Mouse (Mus musculus): ENCODE results near the gene Pced1b. TPM values are rescaled to one million over a fixed set of nuclear protein-coding genes. Genes with fewer than 3 reads are reported as not detected.
"Not testable (repeated sequence)": the region's sequence is repeated elsewhere in the genome, so short reads cannot be mapped to it uniquely, and the experiment has no call there.

Pced1b gene
- polyA plus RNA-seq, 1 experiment from 2014 or later: 3.6 TPM

DNA sequence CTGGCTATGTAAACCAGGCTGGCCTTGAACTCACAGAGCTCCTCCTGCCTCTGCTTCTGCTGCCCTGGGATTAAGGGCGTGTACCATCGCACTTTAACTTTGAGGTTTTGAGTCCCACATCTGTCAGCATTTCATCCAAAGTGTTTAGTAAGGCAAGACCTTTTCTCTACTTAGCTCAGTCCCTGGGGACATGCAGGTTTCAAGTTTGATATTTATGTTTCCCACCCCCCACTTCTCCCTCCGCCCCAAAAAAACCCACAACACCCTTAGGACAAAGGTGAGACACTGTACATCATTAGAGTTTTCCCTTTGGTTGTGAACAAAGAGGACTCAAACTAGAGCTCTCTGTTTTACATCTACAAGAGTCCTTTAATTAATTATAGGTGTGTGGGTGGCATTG is 135.7 kb downstream of the Pced1b start:
- H3K9ac ChIP-seq: no peak overlapping the region
- H3K4me3 ChIP-seq: no peak overlapping the region
- H3K36me3 ChIP-seq: no peaks in the 10 kb centered on the region
- H3K27ac ChIP-seq: no peak overlapping the region
- H3K27me3 ChIP-seq (replicated peaks): no peaks in the 10 kb centered on the region
- no peaks in the 10 kb centered on the region for H3K9me3 ChIP-seq
- H3K4me1 ChIP-seq: no peaks in the 10 kb centered on the region
- no peak for ATAC-seq (ENCODE audit: low FRiP score, low read depth)
- no peak overlapping the region for H3K4me2 ChIP-seq (replicated peaks)
- 89% methylated on average over 3 of the region's 3 CpGs for WGBS

GRCm38 (mm10) chr15:97383523-97384141 is 136.7 kb downstream of the Pced1b start:
- no peak for ATAC-seq (ENCODE audit: low FRiP score, low read depth)
- 83% methylated on average over 14 of the region's 14 CpGs for WGBS
- no peaks in the 10 kb centered on the region for H3K4me1 ChIP-seq
- no peak overlapping the region for H3K9ac ChIP-seq
- H3K9me3 ChIP-seq: no peaks in the 10 kb centered on the region
- H3K4me2 ChIP-seq (replicated peaks): no peak overlapping the region
- H3K36me3 ChIP-seq: no peaks in the 10 kb centered on the region
- H3K4me3 ChIP-seq: no peak overlapping the region
- H3K27ac ChIP-seq: no peak overlapping the region
- H3K27me3 ChIP-seq (replicated peaks): no peaks in the 10 kb centered on the region

DNA sequence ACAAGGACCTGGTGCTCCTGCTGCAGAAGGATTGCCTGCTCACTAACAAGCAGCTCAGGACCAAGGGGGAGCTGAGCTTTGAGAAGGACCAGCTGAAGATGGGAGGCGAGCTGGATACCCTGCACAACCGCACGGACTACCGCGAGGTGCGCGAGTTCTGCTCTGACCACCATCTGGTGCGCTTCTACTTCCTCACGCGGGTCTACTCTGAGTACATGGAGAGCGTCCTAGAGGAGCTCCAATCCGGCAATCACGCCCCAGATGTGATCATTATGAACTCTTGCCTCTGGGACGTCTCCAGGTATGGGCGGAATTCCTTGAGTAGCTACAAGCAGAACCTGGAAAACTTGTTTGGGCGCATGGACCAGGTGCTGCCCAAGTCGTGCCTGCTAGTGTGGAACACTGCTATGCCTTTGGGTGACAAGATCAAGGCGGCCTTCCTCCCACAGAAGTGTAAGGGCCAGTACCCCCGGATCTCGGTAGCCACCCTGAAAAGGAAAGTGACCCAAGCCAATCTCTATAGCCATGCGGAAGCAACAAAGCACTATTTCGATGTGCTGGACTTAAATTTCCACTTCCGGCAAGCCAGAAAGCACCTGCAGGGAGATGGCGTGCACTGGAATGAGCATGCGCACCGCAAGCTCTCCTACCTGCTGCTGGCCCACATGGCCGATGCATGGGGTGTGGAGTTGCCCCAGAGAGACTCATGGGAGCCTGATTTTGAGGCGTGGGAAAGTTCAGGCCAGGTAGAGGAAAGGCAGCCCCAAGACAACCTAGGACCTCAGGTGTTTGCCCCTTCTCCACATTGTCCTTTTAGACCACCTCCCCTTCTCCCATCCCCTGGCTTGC is 137.5 kb downstream of the Pced1b start:
- Histone ChIP-seq H3K27ac (no peak overlapping the region), H3K4me1 (no peaks in the 10 kb centered on the region), H3K4me2 (replicated peaks) (no peak overlapping the region), H3K27me3 (replicated peaks) (no peaks in the 10 kb centered on the region), H3K9me3 (no peaks in the 10 kb centered on the region), H3K9ac (no peak overlapping the region), H3K36me3 (no peaks in the 10 kb centered on the region), H3K4me3 (no peak overlapping the region)
- ATAC-seq (ENCODE audit: low FRiP score, low read depth): no peak
- WGBS: 95% methylated on average over 28 of the region's 28 CpGs

- H3K27me3 ChIP-seq (replicated peaks); H3K27ac ChIP-seq; H3K36me3 ChIP-seq; ATAC-seq (ENCODE audit: low FRiP score, low read depth); H3K4me2 ChIP-seq (replicated peaks); H3K9me3 ChIP-seq; H3K4me3 ChIP-seq; H3K9ac ChIP-seq; H3K4me1 ChIP-seq: not testable (repeated sequence)
- WGBS: 93% methylated on average over 10 of the region's 10 CpGs
Measured at GRCm38 (mm10) chr15:97385174-97385573, 138.3 kb downstream of the Pced1b start.

GRCm38 (mm10) chr15:97387793-97388192 is 140.9 kb downstream of the Pced1b start:
- Histone ChIP-seq H3K4me1 (no peaks in the 10 kb centered on the region), H3K4me2 (replicated peaks) (no peak overlapping the region), H3K9me3 (no peaks in the 10 kb centered on the region), H3K36me3 (no peaks in the 10 kb centered on the region), H3K4me3 (no peak overlapping the region), H3K27me3 (replicated peaks) (no peaks in the 10 kb centered on the region), H3K27ac (no peak overlapping the region), H3K9ac (no peak overlapping the region)
- 95% methylated on average over 6 of the region's 6 CpGs for WGBS
- no peak for ATAC-seq (ENCODE audit: low FRiP score, low read depth)

GRCm38 (mm10) chr15:97389577-97389976 is 142.7 kb downstream of the Pced1b start:
- Histone ChIP-seq H3K4me1 (no peaks in the 10 kb centered on the region), H3K36me3 (no peaks in the 10 kb centered on the region), H3K9me3 (no peaks in the 10 kb centered on the region), H3K9ac (no peak overlapping the region), H3K27ac (no peak overlapping the region), H3K4me2 (replicated peaks) (no peak overlapping the region), H3K4me3 (no peak overlapping the region), H3K27me3 (replicated peaks) (no peaks in the 10 kb centered on the region)
- no peak for ATAC-seq (ENCODE audit: low FRiP score, low read depth)
- 91% methylated on average over 4 of the region's 4 CpGs for WGBS

- Histone ChIP-seq H3K4me1 (no peaks in the 10 kb centered on the region), H3K27me3 (replicated peaks) (no peaks in the 10 kb centered on the region), H3K36me3 (no peaks in the 10 kb centered on the region), H3K27ac (no peak overlapping the region), H3K4me2 (replicated peaks) (no peak overlapping the region), H3K9ac (no peak overlapping the region), H3K9me3 (no peaks in the 10 kb centered on the region), H3K4me3 (no peak overlapping the region)
- no peak for ATAC-seq (ENCODE audit: low FRiP score, low read depth)
- 97% methylated on average over 2 of the region's 2 CpGs for WGBS
Measured at GRCm38 (mm10) chr15:97390778-97391177, 143.9 kb downstream of the Pced1b start.

DNA sequence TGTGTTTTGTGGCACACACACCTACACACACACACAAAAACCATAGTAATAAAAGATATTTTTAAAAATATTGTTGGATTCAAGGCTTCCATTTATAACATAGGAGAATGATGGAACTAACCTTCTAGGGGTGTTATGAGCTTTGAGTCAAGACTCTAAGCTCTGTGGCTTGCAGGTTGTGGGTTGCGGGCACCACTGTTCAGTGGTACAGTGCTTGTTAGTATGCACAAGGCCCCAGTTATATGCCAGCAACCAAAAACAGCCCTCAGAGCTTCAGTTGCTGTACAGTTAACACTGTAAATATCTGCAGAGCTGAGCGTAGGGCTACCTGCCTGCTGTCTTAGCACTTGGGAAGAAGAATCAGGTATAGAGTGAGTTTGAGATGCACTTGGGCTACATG is 144.5 kb downstream of the Pced1b start:
- H3K27ac ChIP-seq: no peak overlapping the region
- H3K9ac ChIP-seq: no peak overlapping the region
- H3K4me2 ChIP-seq (replicated peaks): no peak overlapping the region
- H3K9me3 ChIP-seq: no peaks in the 10 kb centered on the region
- no peaks in the 10 kb centered on the region for H3K36me3 ChIP-seq
- ATAC-seq (ENCODE audit: low FRiP score, low read depth): no peak
- no peaks in the 10 kb centered on the region for H3K27me3 ChIP-seq (replicated peaks)
- H3K4me1 ChIP-seq: no peaks in the 10 kb centered on the region
- no peak overlapping the region for H3K4me3 ChIP-seq
- WGBS: 93% methylated on average over 2 of the region's 2 CpGs

DNA sequence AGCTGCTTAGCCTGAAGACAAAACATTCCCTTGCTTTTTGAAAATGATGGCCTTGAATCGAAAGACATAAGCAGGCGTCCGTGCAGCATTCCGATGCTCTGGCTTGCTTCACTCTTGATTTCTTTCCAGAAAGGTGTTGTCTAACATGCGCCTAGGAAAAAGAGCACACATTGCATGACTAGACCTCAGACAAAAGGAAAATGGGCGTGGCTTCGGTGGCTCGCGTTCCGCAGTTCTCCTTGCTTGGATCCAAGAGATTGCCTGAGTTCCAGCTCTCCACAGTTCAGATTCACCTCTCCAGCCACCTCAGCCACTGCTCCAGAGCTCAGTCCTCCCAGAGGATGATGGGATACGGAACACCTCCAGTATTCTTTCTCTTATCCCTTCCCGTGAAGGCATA is 147.7 kb downstream of the Pced1b start:
- no peak for ATAC-seq (ENCODE audit: low FRiP score, low read depth)
- WGBS: 88% methylated on average over 12 of the region's 12 CpGs
- no peak overlapping the region for H3K9ac ChIP-seq
- H3K27ac ChIP-seq: no peak overlapping the region
- H3K4me2 ChIP-seq (replicated peaks): no peak overlapping the region
- H3K36me3 ChIP-seq: no peaks in the 10 kb centered on the region
- H3K4me3 ChIP-seq: no peak overlapping the region
- H3K4me1 ChIP-seq: no peaks in the 10 kb centered on the region
- no peaks in the 10 kb centered on the region for H3K9me3 ChIP-seq
- no peaks in the 10 kb centered on the region for H3K27me3 ChIP-seq (replicated peaks)

GRCm38 (mm10) chr15:97396586-97397299 is 149.8 kb downstream of the Pced1b start:
- Histone ChIP-seq H3K9ac (no peak overlapping the region), H3K4me3 (no peak overlapping the region), H3K27ac (no peak overlapping the region), H3K9me3 (no peaks in the 10 kb centered on the region), H3K36me3 (no peaks in the 10 kb centered on the region), H3K4me2 (replicated peaks) (no peak overlapping the region), H3K27me3 (replicated peaks) (no peaks in the 10 kb centered on the region), H3K4me1 (no peaks in the 10 kb centered on the region)
- no peak for ATAC-seq (ENCODE audit: low FRiP score, low read depth)
- 92% methylated on average over 4 of the region's 4 CpGs for WGBS

DNA sequence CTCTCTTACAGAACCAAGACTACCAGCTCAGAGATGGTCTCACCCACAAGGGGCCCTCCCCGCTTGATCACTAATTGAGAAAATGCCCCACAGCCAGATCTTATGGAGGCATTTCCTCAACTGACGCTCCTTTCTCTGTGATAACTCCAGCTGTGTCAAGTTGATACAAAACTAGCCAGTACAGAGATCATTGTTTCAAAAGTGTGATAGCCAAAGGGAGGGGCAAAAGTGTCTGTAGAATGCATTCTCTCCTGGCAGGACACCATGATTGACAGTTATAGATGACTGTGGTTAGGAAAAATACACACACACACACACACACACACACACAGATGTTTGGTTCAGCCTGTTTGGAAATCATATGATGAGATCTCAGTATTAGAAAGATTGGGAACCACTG is 150.9 kb downstream of the Pced1b start:
- no peak overlapping the region for H3K9ac ChIP-seq
- H3K27me3 ChIP-seq (replicated peaks): no peaks in the 10 kb centered on the region
- H3K4me3 ChIP-seq: no peak overlapping the region
- no peaks in the 10 kb centered on the region for H3K9me3 ChIP-seq
- H3K4me1 ChIP-seq: no peaks in the 10 kb centered on the region
- 85% methylated on average over 2 of the region's 2 CpGs for WGBS
- no peaks in the 10 kb centered on the region for H3K36me3 ChIP-seq
- H3K27ac ChIP-seq: no peak overlapping the region
- ATAC-seq (ENCODE audit: low FRiP score, low read depth): no peak
- no peak overlapping the region for H3K4me2 ChIP-seq (replicated peaks)

DNA sequence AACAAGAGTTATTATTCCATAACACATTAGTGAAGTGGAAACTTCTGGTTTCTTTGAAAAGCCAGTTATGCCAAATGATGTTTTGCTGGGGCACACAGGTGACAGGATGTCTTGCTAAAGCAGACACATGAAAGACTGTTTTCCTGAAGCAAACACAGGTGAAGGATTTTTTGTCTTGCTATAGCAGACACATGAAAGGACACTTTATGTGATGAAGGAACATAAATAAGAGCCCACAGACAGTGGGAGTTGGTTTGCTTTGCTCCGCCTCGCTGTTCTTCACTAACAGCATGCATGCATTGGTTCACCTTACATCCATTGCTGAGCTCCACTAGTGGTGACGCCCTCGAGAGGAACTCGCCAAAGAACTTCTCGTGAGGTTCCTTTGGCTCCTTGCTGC is 154.0 kb downstream of the Pced1b start:
- Histone ChIP-seq H3K4me3 (no peak overlapping the region), H3K9me3 (no peaks in the 10 kb centered on the region), H3K27me3 (replicated peaks) (no peaks in the 10 kb centered on the region), H3K9ac (no peak overlapping the region), H3K36me3 (no peaks in the 10 kb centered on the region), H3K27ac (no peak overlapping the region), H3K4me1 (no peaks in the 10 kb centered on the region), H3K4me2 (replicated peaks) (no peak overlapping the region)
- no peak for ATAC-seq (ENCODE audit: low FRiP score, low read depth)
- WGBS: 92% methylated on average over 6 of the region's 6 CpGs

All from neural tube, embryonic 12.5 days (tissue).